In the genomic region with DNA sequence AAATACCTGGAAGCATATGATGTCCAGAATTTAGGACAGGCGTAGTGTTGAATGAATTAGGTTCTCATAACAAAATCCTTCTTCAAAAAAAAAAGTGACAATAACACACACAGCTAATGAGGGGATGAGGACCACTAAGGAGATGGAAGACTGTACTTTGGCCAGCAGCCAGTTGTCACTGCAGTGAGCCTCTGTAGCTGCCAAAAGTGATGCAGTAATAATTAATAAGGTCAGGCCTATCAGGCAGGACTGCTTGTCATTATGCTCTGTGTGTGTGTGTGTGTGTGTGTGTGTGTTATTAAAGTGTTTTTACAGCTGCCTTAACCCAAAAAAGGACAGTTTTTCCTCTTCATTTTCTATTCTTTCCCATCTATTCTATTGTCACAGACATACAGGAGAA, we compare ENCODE assay signal across 15 mouse cellular contexts.
DNase-seq lines count a peak whose midpoint lies in the region; ATAC-seq lines count a peak whose summit lies in the region.
"Had no signal": no experiment of that assay in that cellular context is flagged by ENCODE, and none has a peak within 500 bp of the region (broad histone marks: within the 10 kb centered on the region; RNA-seq: fewer than 3 reads in every experiment).

No protein-coding gene starts in this region.

- ATAC-seq in hindbrain, embryonic 12.5 days (ENCODE audit: low FRiP score): 0 out of 2 replicates have a peak, but pooled peaks have one; percentile 56
- no peak for ATAC-seq in hindbrain, embryonic 11.5 days (ENCODE audit: low FRiP score)
- ATAC-seq in hindbrain, embryonic 14.5 days (ENCODE audit: low FRiP score): peak; percentile 84

- WGBS in hindbrain, embryonic 12.5 days: 76% methylated on average over 1 of the region's 1 CpGs
- WGBS in hindbrain, embryonic 11.5 days: 85% methylated on average over 1 of the region's 1 CpGs
- WGBS in hindbrain, embryonic 14.5 days: 67% methylated on average over 1 of the region's 1 CpGs
- 95% methylated on average over 1 of the region's 1 CpGs for WGBS in limb, embryonic 10.5 days

- no peak overlapping the region for H3K4me2 ChIP-seq in hindbrain, embryonic 12.5 days (replicated peaks)
- no peak overlapping the region for H3K4me2 ChIP-seq in hindbrain, embryonic 11.5 days (replicated peaks; ENCODE audit: low read depth, low read length)
- no peak overlapping the region for H3K4me2 ChIP-seq in hindbrain, embryonic 14.5 days (replicated peaks)
- H3K4me2 ChIP-seq: liver, embryonic 13.5 days; lung, embryonic 15.5 days had no signal

- no peak overlapping the region for H3K4me3 ChIP-seq in hindbrain, embryonic 12.5 days
- no peak overlapping the region for H3K4me3 ChIP-seq in hindbrain, embryonic 11.5 days (ENCODE audit: low read depth, low read length)
- H3K4me3 ChIP-seq in hindbrain, embryonic 14.5 days (replicated peaks; ENCODE audit: low read length): no peak overlapping the region
- no peak overlapping the region for H3K4me3 ChIP-seq in limb, embryonic 10.5 days
- H3K4me3 ChIP-seq: liver, embryonic 13.5 days; lung, embryonic 15.5 days had no signal

- H3K27ac ChIP-seq in hindbrain, embryonic 12.5 days: no peak overlapping the region
- H3K27ac ChIP-seq in hindbrain, embryonic 11.5 days (ENCODE audit: low read depth, low read length): no peak overlapping the region
- H3K27ac ChIP-seq in hindbrain, embryonic 14.5 days: no peak overlapping the region
- no peak overlapping the region for H3K27ac ChIP-seq in limb, embryonic 10.5 days
- H3K27ac ChIP-seq: liver, embryonic 13.5 days; lung, embryonic 15.5 days had no signal

- H3K9me3 ChIP-seq in hindbrain, embryonic 12.5 days (replicated peaks): no peaks in the 10 kb centered on the region
- no peaks in the 10 kb centered on the region for H3K9me3 ChIP-seq in hindbrain, embryonic 11.5 days (ENCODE audit: control insufficient read depth, low read length)
- no peaks in the 10 kb centered on the region for H3K9me3 ChIP-seq in hindbrain, embryonic 14.5 days (ENCODE audit: control insufficient read depth, low read length)
- H3K9me3 ChIP-seq in limb, embryonic 10.5 days (replicated peaks): no peaks in the 10 kb centered on the region
- H3K9me3 ChIP-seq: liver, embryonic 13.5 days; lung, embryonic 15.5 days had no signal

- no peak for DNase-seq in hindbrain, embryonic 11.5 days (ENCODE audit: low spot score)
- DNase-seq in retina, postnatal 1 day: peak; percentile 71
- DNase-seq in retina, embryonic 14.5 days (ENCODE audit: low spot score): no peak
- DNase-seq in hindbrain, embryonic 14.5 days (ENCODE audit: low spot score): peak; percentile 53
- DNase-seq in frontal cortex, postnatal 10 days (ENCODE audit: low spot score in 2 of 2): no peak
- DNase-seq in limb, embryonic 10.5 days (ENCODE audit: low spot score): no peak
- DNase-seq: gastrocnemius, postnatal 14 days; kidney, adult 8-10 months; kidney, postnatal 36 days; layer of hippocampus, postnatal 36 days; liver, embryonic 13.5 days; right cerebral cortex, adult 18-20 months; thymus, postnatal 4 days had no signal

- no peaks in the 10 kb centered on the region for H3K27me3 ChIP-seq in hindbrain, embryonic 12.5 days
- H3K27me3 ChIP-seq in hindbrain, embryonic 11.5 days (ENCODE audit: control insufficient read depth, insufficient read depth, low read length): no peaks in the 10 kb centered on the region
- no peaks in the 10 kb centered on the region for H3K27me3 ChIP-seq in hindbrain, embryonic 14.5 days (ENCODE audit: control insufficient read depth, insufficient read depth, low read length)
- no peaks in the 10 kb centered on the region for H3K27me3 ChIP-seq in limb, embryonic 10.5 days (ENCODE audit: low read depth, poor library complexity, severe bottlenecking)
- H3K27me3 ChIP-seq: liver, embryonic 13.5 days; lung, embryonic 15.5 days had no signal

- H3K9ac ChIP-seq in hindbrain, embryonic 12.5 days: no peak overlapping the region
- H3K9ac ChIP-seq in hindbrain, embryonic 11.5 days (ENCODE audit: low read depth, low read length): no peak overlapping the region
- no peak overlapping the region for H3K9ac ChIP-seq in hindbrain, embryonic 14.5 days
- H3K9ac ChIP-seq: liver, embryonic 13.5 days; lung, embryonic 15.5 days had no signal

- no peaks in the 10 kb centered on the region for H3K4me1 ChIP-seq in hindbrain, embryonic 12.5 days
- H3K4me1 ChIP-seq in hindbrain, embryonic 11.5 days (replicated peaks; ENCODE audit: control insufficient read depth, insufficient read depth, low read length): no peaks in the 10 kb centered on the region
- H3K4me1 ChIP-seq in hindbrain, embryonic 14.5 days (replicated peaks; ENCODE audit: control insufficient read depth, insufficient read depth, low read length): no peaks in the 10 kb centered on the region
- H3K4me1 ChIP-seq in limb, embryonic 10.5 days: no peaks in the 10 kb centered on the region
- H3K4me1 ChIP-seq: liver, embryonic 13.5 days; lung, embryonic 15.5 days had no signal

- H3K36me3 ChIP-seq in hindbrain, embryonic 12.5 days: no peaks in the 10 kb centered on the region
- no peaks in the 10 kb centered on the region for H3K36me3 ChIP-seq in hindbrain, embryonic 11.5 days (ENCODE audit: control insufficient read depth, insufficient read depth, low read length)
- H3K36me3 ChIP-seq in hindbrain, embryonic 14.5 days (replicated peaks; ENCODE audit: control insufficient read depth, insufficient read depth): no peaks in the 10 kb centered on the region
- no peaks in the 10 kb centered on the region for H3K36me3 ChIP-seq in limb, embryonic 10.5 days
- H3K36me3 ChIP-seq: liver, embryonic 13.5 days; lung, embryonic 15.5 days had no signal

Comparison
In these comparisons a context has a peak if more than half of its experiments do, and no peak if none do; other contexts are left out.
1. DNase-seq: peak in retina, postnatal 1 day (single experiment) and hindbrain, embryonic 14.5 days (single experiment); none in hindbrain, embryonic 11.5 days (single experiment), retina, embryonic 14.5 days (single experiment), frontal cortex, postnatal 10 days (0 of 2) and limb, embryonic 10.5 days (single experiment).